Mouse (Mus musculus) skeletal muscle tissue, adult 2 months (tissue): ENCODE results near the gene Zmiz1.

Experiments
- DNase-seq: peaks from one replicate; pipeline ENCODE4 v3.0.0-alpha.2; 2012; ENCODE audit warnings: low read depth, low spot score

The Zmiz1 gene

DNA sequence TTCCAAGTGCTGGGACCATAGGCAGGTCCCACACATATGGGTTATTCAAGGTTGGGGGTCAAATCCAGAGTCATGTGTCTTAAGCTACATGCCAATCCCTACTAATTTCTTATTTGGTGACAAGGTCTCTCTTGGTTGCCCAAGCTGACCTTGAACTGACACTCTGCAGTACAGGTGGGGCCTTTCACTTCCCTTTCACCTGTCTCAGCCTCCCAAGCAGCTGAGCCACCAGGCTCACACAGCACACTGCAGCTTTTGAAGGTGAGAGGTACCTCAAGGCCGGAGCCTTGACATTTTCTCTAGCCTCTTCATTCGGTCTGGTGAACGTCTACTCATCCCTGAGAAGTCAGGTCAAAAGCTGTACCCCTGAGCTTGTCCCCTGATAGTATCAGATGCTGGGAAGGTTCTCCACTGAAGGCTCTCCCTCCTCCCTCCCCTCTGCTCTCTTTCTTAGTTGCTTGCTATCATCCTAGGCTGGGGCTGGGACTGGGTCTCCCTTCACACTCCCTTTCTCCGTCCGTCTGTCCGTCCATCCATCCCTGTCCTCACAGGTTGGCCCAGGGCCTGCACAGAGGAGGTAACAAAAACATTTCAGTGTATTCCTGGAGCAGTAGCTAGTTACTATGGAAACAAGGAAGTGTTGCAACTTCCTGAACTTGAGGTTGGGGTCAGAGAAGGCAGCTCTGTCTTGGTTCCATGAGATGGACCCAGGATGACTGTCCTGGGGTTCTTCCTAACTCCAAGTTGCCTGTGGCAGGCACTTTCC is 13.3 kb downstream of the Zmiz1 start:
- no peak for DNase-seq

DNA sequence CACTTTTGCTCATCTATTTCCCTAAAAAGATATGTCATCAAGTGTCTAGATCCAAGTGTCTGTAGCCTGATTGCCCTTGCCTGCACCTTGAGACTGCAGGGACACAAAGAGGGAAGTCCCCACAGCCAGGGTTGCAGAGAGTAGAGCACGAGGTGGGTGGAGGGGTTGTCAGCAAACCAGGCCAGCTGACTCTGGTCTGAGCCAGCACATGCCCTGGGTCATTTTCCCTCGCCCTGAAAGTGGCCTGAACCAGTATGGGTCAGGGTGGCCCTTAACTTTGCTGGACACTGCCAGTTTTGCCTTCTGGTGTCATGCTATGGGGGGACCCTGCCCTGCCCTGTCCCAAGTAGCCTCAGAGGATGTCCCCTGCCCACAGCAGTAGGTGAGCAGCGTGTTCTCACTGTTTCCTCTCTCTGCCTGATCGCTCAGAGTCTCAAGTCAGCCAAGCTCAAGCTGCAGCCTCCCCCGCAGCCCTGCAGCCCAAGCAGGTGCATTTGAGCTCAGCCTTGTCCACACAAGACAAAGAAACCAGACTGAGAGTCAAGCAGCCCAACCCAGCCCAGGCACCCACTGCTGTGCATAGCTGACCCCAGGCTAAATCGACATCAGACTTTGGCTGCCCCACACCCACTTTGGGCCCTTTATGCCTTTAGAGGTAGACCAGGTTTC is 14.1 kb downstream of the Zmiz1 start:
- no peak for DNase-seq

DNA sequence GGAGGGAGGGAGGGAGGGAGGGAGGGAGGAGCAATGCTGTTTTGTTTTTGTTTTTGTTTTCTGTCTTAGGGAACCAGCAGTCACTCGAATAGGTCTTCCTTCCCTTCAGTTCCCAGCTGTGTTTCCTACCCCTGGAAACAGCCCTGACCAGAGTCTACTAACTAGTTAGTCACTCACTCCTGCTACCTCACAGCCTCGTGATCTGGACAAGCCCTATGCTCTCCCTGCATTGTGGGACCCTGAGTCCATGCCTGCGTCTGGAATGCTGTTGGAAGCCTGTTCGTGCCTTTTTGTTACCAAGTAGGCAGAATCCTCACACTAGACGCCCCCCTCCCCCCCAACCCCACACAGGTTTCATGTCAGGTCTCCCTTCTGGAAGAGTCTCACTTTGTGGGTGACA is 15.0 kb downstream of the Zmiz1 start:
- DNase-seq, result no peak

DNA sequence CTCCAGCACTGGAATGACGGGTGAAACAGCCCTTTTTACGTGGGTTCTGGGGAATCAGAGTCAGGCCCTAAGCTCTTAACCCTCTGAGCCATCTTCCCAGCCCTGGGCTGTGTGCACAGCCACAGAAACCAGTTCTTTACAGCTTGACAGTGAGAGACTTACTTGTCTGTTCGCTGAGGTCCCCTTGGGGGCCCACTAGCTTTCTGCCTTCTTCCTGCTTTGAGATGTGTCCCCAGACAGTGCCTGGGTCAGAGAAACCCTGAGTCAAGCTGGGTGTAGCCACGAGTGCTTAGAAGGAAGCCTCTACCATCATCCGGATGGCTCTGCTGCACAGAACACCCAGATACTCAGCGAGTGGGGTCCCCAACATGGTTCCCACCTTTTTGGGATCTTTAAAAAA is 15.7 kb downstream of the Zmiz1 start:
- DNase-seq, result no peak

DNA sequence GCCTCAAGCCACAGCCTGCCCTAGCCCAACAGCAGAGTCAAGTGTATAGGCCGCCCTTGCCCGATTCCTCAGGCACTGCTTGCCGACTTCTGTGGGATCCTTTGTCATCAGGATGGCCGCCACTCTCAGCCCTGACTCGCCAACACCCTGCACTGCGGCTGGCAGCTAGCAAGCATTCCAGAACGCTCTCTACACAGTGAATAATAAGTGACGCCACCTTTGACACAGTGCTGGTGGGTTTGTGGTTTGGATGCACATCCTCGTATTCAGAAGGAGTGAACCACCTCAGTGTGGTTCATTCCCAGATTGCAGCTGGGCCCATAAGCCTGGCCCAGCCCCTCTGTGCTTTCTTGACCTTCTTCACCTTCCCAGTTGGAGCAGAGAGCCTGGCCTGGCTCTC is 17.1 kb downstream of the Zmiz1 start:
- no peak for DNase-seq

DNA sequence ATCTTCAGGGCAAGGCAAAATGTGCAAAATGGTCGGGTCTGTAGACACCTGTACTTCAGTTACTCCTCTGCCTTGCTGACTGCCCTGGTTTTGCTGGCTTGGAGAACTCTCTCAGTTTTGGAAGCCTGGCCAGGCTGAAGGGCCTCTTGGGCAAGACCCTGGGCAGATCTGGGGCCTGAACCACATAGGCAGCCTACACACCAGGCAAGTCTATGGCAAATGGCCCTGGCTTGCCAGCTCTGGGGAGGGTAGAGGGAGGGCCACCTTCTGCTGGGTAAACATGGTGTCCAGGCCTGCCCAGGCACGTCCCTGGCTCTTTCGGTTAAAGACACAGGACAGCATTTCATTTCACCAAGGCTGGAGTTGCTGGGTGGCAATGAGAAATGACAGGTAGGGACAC is 17.5 kb downstream of the Zmiz1 start:
- no peak for DNase-seq

DNA sequence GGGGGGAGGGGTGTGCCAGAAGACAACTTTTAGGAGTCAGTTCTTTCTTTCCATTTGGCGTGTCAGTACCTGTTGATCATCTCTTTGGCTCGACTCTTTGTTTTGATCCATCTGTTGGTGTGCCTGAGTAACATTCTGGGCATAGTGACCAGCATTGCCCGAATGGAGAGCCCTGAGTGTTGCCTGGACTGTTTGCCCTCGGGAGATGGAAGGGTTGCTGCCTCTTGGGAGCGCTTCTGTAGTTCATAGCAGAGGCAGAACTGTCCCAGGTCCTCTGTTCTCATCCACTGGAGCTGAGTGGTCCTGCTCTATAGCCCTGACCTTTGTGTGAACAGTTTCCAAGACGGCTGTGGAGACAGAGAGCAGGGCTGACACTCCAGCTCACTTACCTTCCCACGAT is 18.3 kb downstream of the Zmiz1 start:
- no peak for DNase-seq

DNA sequence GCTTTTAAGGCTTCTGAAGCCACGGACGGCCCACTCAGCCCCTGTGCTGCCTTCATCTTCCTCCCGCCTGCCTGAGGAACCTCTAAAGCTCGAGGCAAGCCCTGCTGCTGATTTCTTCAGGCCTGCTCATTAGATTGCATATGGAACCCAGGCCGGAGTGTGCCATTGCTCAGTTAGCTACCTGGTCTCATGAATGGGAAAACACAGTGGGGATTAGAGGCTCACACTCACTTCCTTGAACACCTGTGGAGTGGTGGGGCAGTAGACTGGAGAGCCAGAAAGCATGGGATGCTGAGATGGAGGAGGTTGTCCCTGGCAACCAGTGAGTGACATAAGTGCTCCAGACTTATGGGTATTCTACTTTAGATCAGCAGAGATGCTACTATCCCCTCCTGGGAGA is 19.3 kb downstream of the Zmiz1 start:
- DNase-seq, result no peak

DNA sequence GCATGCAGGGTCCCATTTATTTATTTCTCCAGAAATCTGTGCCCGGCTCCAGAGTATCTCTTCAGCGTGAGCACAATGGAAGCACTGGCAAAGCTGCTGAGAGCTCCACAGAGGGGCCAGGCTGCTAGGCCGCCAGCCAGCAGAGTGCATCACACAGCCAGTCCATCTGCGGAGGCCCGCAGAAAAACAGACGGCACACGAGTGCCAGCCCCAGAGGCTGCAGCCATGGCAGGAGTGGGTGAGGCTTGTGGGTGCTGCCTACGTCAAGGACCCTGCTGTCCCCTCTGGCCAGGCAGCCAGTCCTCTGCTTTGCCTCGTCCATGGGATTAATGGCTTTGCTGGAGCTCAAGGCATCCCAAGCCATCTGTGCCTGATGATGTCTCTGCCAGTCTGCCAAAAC is 19.8 kb downstream of the Zmiz1 start:
- DNase-seq, result no peak

DNA sequence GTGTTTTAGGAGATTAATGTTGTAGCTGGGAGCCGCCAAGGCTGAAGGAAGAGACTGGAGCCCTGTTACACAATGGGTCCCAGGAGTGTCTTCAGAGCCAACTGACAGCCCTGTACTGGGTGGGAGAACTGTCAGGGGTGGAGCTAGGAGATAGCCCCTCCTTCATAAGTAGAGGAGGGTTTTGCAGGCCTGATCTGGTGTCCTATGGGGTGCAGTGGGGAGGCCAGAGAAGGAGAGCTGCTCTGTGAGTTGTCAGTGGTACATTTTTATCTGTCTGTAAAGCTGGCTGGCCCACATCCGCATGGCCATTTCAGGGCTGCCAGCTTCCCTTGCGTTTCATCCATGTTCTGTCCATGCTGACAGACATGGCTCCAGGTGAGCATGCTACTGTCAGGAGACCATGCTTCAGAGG is 20.9 kb downstream of the Zmiz1 start:
- DNase-seq, result no peak

DNA sequence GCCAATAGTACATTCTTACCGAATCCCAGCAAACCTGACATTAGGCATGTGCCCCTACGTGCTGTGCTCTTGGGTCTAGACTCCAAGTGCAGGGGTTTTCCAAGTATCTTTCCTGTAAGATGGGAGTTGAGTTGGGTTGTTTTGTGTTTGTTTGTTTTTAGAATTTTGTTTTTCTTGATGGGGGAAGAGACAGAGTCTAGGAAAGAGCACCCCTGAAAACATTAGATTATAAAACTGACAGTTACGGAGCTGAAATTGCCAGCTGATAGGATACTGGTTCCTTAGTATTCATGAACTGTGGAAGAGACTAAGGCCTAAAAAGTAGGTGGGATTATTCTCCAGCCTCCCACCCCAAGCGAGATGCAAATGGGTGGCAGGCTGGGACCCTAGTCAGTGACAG is 21.5 kb downstream of the Zmiz1 start:
- no peak for DNase-seq

DNA sequence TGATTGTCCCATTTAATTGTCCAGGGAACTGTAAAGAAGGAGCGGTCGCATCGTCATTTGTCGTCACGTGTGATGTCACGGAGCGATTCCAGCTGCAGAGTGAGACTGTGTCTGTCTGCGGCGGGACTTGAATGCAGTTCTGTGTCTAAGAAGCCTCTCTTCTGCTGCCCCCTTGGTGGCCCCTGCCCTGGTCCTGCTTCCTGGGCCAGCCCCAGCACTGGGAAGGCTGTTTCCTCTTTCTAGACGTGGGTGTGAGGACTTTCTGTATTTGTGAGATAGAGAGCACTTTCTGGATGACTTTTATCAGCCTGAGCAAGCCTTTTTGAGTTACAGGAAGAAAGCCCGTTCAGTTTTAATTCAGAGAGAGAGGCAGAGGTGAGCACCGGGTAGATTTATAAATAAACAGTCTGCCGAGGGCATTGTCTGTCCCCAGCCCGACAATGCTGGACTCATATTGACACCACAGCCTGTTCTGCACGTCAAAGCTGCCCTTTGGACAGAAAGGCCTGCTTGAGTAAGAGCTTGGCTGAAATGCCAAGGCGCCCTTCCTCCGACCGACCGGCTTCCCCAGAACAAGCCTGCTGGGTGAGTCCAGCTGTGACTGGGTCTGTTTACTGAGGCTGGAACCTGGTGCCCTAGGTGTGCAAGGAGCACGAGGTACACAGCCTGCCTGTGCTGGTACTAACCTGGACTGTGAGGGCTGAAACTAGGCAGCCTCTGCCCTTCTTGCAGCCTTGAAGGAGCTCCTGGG is 22.1 kb downstream of the Zmiz1 start:
- peak; percentile 88 for DNase-seq

DNA sequence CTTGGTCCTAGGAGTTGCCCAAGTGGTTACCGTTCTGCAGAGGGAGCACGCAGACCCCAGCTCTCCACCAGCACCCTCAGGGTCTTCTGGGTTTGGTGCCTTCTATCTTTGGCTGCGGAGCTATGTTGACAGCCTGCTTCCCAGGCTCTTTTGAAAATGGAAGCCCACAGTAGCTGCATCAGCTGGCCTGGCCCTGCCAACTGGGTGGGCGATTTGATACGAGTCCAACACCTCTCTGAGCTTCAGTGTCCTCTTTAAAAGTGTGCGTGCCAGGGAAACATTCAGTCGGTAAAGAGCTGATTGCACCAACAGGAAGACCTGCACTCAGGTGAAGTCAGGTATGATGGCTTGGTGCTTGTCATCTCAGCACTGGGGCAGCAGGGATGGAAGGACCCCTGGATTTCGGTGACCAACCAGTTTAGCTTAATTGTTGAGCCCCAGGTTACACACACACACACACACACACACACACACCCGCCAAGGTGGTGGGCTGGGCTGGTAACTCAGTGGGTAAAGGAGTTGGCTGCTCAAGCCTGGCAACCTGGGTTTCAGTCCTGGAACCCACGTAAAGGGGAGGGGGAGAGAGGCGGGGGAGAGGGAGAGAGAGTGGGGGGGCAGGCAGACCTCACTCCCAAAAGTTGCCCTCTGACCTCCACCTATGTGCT is 22.8 kb downstream of the Zmiz1 start:
- no peak for DNase-seq

DNA sequence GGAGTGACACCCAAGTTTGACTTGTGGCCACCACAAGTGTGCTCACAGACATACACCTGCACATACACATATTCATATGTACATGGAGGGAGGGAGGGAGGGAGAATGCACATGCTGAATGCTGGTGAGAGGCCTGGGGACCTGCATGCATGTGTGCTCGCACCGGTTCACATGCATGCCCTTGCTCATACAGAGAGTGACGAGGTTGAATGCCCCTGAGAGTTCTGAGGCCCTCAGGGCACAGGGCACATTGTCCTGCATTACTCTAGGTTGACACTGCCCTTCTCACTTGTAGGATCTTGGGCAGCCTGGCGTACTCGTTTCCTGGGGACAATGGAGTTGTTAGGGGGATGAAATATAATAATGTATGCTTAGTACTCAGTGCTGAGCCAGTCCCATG is 23.4 kb downstream of the Zmiz1 start:
- no peak for DNase-seq

DNA sequence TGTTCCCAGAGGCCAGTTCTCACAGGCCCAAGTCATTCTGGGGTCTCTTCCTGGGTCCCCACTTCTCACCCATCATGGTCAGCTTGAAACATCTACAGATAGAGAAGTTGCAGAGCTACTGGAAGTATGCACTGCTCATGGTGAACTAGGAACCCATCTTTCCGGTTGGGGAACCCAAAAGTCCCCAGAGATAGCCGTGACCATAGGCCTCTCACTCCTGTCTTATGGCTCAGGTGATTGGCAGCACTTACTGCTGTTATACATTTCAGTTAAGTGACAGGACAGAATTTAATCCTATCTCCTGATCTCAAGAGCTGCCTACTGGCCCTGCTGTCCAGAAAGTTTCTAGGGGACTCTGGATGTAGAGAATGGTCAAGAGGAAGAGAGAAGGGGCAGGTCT is 24.3 kb downstream of the Zmiz1 start:
- no peak for DNase-seq

DNA sequence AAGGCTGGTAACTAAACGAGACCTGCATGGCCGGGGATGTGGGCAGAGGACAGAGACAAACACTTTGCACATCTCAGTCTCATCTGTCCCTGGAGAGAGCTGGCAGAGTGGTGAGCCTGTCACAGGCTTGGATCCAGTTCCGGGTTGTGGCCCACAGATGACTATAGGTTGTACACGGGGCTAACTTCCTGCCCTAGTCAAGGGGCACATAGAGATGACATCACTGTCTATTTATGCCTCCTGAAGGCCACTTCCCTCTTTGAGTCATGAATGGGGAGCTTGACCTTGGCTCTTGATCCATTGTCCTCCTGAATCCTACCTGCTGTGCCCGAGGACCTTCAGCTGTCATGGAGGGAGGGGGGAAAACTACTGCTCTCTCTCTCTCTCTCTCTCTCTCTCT is 25.1 kb downstream of the Zmiz1 start:
- DNase-seq, result peak; percentile 44

DNA sequence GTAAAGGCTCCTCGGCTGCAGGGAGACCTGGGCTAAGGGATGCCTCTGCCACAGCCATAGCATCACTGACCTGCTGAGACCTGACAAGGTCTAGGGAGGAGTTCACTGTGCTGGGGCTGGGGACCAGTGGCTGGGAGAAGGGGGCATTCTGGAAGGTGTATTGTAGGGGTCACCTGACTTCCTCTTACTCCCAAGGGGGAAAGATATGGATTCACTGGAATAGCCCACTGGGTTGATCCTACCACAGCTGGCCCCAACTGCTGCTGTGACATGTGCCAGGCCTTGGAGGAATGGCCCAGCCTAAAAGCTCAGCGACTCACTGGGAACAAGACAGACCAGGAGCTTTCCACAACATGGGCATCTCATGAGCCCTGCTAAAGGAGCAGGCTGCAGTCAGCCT is 27.2 kb downstream of the Zmiz1 start:
- DNase-seq, result no peak

DNA sequence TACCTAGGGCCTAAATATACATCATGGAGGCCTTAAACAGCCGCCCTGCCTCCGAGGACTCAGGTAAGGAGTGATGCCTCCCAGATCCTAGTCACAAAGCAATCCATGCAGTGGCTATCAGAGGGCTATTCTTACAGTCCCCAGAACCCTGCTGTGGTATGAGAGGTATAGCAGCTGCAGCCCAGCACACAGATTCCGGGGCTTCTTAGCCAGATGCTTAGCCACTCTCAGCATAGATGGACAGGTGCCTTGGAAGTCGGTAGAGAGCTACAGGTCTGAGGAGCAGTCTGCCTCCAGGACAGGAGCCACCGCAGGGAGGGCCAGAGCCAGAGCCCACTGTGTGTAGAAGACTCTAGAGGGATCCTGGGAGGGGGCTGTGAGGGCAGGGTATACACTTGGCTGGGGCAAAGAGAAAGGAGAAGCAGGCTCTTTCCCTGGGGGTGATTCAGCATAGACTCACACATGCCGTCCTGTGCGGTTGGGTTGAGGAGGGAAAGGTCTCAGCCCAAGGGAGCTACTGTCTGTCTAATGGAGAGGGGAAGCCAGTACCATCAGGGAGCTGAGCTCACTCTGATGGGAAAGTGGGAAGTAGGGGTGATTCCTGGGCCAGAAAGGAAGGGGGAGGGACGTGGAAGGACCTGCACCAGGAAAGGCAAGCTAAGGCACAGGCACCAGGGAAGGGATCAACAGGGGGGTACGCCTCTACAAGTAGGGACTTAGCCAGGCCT is 27.9 kb downstream of the Zmiz1 start:
- no peak for DNase-seq

DNA sequence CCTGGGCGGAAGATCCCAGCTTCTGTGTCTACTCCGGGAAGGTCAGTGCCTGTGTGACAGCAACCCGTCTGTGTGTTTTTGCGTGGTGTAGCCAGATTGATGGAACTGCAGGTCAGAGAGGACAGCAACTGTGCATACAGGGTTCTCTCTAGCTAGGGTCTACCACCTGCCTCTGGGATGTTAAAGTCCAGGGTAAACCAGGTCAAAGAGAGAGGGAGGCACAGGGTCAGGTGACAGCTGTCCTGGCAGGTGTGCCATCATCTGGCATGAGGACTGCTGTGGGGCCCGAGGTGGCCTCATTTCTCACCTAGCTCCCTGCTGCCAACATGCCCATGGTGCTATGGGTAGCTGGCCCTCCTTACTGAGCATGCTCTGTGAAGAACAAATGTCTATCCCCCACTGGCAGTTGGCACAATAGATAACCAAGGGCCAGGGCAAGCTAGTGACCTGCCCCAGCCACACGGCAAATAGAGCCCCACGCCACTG is 28.5 kb downstream of the Zmiz1 start:
- DNase-seq, result peak; percentile 92

DNA sequence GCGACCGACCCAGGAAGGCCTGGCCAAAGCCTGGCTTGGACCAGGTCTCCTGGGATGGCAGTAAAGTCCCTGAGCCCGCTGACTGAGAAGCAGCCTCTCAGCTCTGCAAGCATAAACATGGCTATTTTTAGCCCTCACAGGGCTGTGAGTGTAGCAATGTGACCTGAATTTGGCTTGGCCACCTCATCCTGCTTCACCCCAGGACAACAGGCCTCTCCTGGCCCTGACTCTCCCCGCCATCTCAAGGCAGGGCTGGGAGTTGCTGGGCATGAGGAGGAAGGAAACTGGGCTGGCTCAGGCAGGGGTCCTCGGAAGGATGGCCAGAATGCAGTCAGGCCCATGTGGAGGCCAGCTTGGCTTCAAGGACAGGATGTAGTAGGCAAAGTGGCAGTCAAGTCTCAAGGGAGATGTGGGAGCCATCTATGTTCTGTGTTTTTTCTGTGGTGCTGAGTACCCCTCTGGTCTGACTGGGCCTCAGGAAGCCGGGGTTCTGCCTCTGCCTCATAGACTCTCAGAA is 29.2 kb downstream of the Zmiz1 start:
- DNase-seq, result peak; percentile 93
